Mouse (Mus musculus) gastrocnemius, postnatal 14 days (tissue): ENCODE measurements around the gene Tank. TPM values are rescaled to one million over a fixed set of nuclear protein-coding genes. Genes with fewer than 3 reads are reported as not detected.

ENCODE experiments used
- DNase-seq: peaks from one replicate; pipeline ENCODE4 v3.0.0; 2021; ENCODE audit warnings: mixed read lengths
- intact Hi-C: fragments of 180-260 bp; cut with DNase I; formaldehyde crosslinking; loops from one replicate; pipeline ENCODE4 v1.15.1; 2025; ENCODE audit warnings: low total_unique reads
- total RNA-seq, 2 experiments: library from RNA; stranded (reverse); gene quantifications; 2 replicates each; pipeline ENCODE4 v1.2.3; 2021

Gene Tank
- total RNA-seq, 2 experiments from 2014 or later, result 14.2 to 14.5 TPM

- peak; percentile 9 for DNase-seq
- intact Hi-C loops, result loop anchor here (10.0 kb wide), 1 partner anchor 322 kb away; no protein-coding TSS in a partner anchor
These were observed 64.3 kb downstream of the Tank start for GRCm38 (mm10) chr2:61642452-61643368.

- no peak for DNase-seq
- intact Hi-C loops, result no loop called here
These were observed 72.8 kb downstream of the Tank start for GRCm38 (mm10) chr2:61651206-61651605.

GRCm38 (mm10) chr2:61651640-61652039, 73.3 kb downstream of the Tank start:
- intact Hi-C loops, result no loop called here
- no peak for DNase-seq

GRCm38 (mm10) chr2:61655046-61655381, 76.6 kb downstream of the Tank start:
- intact Hi-C loops, result no loop called here
- no peak for DNase-seq

- DNase-seq, result peak; percentile 41
- intact Hi-C loops, result no loop called here
These were observed 77.2 kb downstream of the Tank start for GRCm38 (mm10) chr2:61655382-61656281.

GRCm38 (mm10) chr2:61656421-61657411, 78.3 kb downstream of the Tank start:
- DNase-seq, result peak; percentile 50
- intact Hi-C loops, result no loop called here

GRCm38 (mm10) chr2:61659254-61659653, 80.9 kb downstream of the Tank start:
- intact Hi-C loops, result no loop called here
- DNase-seq, result no peak

- DNase-seq, result no peak
- intact Hi-C loops, result loop anchor here (10.0 kb wide), 1 partner anchor 312 kb away; no protein-coding TSS in a partner anchor
These were observed 84.4 kb downstream of the Tank start for GRCm38 (mm10) chr2:61662833-61663232.

GRCm38 (mm10) chr2:61663573-61664241, 85.3 kb downstream of the Tank start:
- intact Hi-C loops, result loop anchor here (10.0 kb wide), 1 partner anchor 311 kb away; no protein-coding TSS in a partner anchor
- DNase-seq, result no peak

- intact Hi-C loops, result loop anchor here (10.0 kb wide), 1 partner anchor 307 kb away; no protein-coding TSS in a partner anchor
- no peak for DNase-seq
These were observed 89.0 kb downstream of the Tank start for GRCm38 (mm10) chr2:61667420-61667819.

- intact Hi-C loops, result loop anchor here (10.0 kb wide), 1 partner anchor 307 kb away; no protein-coding TSS in a partner anchor
- DNase-seq, result peak; percentile 32
These were observed 89.9 kb downstream of the Tank start for GRCm38 (mm10) chr2:61668260-61668659.

- DNase-seq, result no peak
- intact Hi-C loops, result no loop called here
These were observed 96.2 kb downstream of the Tank start for GRCm38 (mm10) chr2:61674555-61674954.

- no peak for DNase-seq
- intact Hi-C loops, result no loop called here
These were observed 103.2 kb downstream of the Tank start for GRCm38 (mm10) chr2:61681572-61681971.

GRCm38 (mm10) chr2:61686533-61686932, 108.1 kb downstream of the Tank start:
- intact Hi-C loops, result no loop called here
- no peak for DNase-seq

- no peak for DNase-seq
- intact Hi-C loops, result no loop called here
These were observed 110.7 kb downstream of the Tank start for GRCm38 (mm10) chr2:61689086-61689485.
